19 mouse cellular contexts compared by ENCODE assay signal in the genomic region with DNA sequence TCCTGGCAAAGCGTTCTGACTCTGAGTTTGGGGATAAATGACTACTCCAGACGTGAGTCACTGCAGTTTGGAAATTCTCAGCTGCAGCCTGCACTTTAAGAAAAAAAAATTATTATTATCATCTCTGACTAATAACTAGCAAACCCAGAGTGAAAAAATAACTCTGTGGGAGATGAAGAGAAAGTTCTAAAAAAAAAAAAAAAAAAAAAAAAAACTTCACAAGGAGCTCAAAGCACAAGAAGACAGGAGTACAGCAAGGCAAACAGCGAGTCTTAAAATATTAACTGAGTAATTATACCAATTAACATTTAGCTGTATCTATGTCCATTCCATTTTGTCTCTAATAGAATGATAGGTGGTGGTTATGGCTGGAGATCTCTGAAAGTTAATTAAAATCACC.
"Had no signal": no experiment of that assay in that cellular context is flagged by ENCODE, and none has a peak within 500 bp of the region (broad histone marks: within the 10 kb centered on the region; RNA-seq: fewer than 3 reads in every experiment).

No protein-coding gene starts in this region.

- DNase-seq: lung, adult 18-20 months; lung, embryonic 14.5 days; lung, postnatal 10 days; lung, postnatal 4 days; midbrain, embryonic 14.5 days; retina, postnatal 1 day; right cerebral cortex, adult 18-20 months; right cerebral cortex, postnatal 25 days; right cerebral cortex, postnatal 4 days; thymus, adult 2 months; thymus, postnatal 25 days; thymus, postnatal 4 days had no signal

- H3K4me2 ChIP-seq: lung, embryonic 14.5 days; midbrain, embryonic 12.5 days; neural tube, embryonic 12.5 days; stomach, embryonic 15.5 days had no signal

- H3K36me3 ChIP-seq: midbrain, embryonic 10.5 days; midbrain, embryonic 12.5 days; neural tube, embryonic 12.5 days; stomach, embryonic 15.5 days had no signal

- H3K4me3 ChIP-seq: midbrain, embryonic 10.5 days; midbrain, embryonic 12.5 days; myocyte; neural tube, embryonic 12.5 days; stomach, embryonic 15.5 days had no signal

- H3K9me3 ChIP-seq: midbrain, embryonic 10.5 days; midbrain, embryonic 12.5 days; neural tube, embryonic 12.5 days; stomach, embryonic 15.5 days had no signal

- H3K27ac ChIP-seq: midbrain, embryonic 10.5 days; midbrain, embryonic 12.5 days; neural tube, embryonic 12.5 days; stomach, embryonic 15.5 days; stomach, postnatal 0 days had no signal

- ATAC-seq: midbrain, embryonic 16.5 days had no signal

- H3K9ac ChIP-seq: lung, embryonic 14.5 days; midbrain, embryonic 12.5 days; neural tube, embryonic 12.5 days; stomach, embryonic 15.5 days had no signal

- H3K4me1 ChIP-seq: midbrain, embryonic 10.5 days; midbrain, embryonic 12.5 days; neural tube, embryonic 12.5 days; stomach, embryonic 15.5 days had no signal

- H3K27me3 ChIP-seq: midbrain, embryonic 12.5 days; stomach, embryonic 15.5 days had no signal
